Mouse (Mus musculus): Measurements from ENCODE around the gene Edc3.

Gene Edc3

DNA sequence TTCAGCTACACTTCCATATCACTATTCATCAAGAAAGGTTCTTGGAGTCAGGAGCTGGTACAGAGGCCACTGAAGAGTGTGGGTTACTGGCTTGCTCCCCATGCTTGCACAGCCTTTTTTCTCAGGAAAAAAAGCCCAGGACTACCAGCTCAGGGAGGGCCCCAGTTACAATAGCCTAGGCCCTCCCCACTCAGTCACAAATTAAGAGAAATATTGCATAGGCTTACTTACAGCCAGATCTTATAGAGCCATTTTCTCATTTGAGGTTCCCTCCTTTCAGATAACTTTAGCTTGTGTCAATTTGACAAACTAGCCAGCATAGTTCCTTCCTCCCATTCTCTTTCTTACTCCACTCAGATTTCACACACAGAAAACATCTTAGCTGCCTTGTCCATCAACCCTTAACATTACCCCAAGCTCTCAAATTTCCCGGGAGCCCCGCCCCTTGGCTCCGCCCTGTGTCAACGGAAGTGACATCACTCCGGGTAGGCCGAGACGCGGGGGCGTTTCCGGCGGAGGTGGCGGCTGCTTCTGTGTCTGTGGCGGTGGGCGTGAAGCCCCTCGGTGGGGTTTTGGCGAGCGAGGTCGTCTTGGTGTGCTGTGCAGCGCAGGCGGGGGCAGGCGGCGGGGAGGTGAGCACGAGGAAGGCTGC, at the start of gene Edc3:
Edc3 (plus strand) TSS at position 473 of the 652 bp plus-strand sequence.
- DNase-seq (ENCODE audit: low spot score), result peak; percentile 66

DNA sequence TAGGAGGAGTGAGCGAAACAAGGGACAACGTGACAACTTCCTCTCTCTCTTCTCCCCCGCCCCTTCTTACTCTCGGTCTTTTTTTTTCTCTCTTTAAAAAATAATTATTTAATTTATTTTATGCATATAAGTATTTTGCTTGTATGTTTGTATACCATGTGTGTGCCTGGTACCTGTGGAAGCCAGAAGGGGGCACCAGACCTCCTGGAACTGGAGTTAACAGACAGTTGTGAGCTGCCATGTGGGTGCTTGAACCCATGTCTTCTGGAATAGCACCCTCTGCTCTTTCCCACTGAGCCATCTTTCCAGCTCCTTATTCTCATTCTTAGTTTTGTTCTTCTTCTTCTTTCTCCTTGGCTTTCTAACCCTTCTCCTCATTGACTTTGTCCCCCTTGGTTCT, 49.4 kb upstream of the Edc3 start:
- no peak for DNase-seq (ENCODE audit: low spot score)

DNA sequence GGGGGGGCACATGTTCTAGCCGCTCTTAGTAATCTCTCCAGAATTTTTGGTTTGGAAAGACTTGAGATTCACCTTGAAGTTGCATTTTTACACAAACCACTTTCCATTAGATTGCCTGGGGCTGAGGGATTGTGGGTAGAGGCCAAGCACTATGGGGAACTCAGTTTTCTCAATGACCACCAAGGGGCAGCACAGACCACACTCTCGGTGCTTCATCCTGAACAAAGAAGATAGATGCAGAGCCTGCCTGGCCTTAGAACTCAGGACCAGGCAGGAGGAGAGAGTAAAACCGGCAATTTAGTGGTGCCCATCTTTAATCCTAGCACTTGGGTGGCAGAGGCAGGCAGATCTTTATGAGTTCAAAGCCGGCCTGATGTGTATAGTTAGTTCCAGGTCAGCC, 48.6 kb upstream of the Edc3 start:
- no peak for DNase-seq (ENCODE audit: low spot score)

DNA sequence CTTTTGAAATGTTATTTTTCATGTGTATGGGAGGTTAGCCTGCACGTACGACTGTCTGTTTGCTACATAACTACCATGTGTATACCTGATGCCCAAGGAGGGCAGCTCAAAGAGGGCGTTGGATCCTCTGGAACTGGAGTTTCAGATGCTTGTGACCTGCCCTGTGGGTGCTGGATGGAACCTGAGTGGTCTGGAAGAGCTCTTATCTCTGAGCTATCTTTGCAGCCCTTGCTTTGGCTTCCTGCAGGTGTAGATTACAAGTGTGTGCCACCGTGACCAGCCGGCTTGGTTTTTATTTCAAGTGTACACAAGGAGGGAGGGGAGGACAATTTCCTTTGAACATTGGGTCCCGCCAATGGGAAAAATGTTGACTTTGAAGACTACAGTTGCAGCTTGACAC, 47.8 kb upstream of the Edc3 start:
- no peak for DNase-seq (ENCODE audit: low spot score)

DNA sequence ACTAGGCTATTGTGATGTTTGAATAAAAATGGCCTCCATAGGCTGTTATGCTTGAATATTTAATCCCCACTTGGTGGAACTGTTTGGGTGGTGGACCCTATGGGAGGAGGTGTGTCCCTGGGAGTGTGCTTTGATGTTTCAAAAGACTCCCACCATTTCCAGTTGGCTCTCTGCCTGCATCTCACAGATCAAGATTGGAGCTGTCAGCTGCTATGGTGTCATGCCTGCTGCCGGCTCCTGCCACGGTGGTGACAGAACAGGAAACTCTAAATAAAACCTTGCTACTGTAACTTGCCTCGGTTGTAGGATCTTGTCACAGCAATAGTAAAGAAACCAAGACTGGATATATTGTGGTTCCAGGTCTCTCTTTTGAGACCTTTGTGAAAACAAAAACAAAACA, 46.8 kb upstream of the Edc3 start:
- no peak for DNase-seq (ENCODE audit: low spot score)

DNA sequence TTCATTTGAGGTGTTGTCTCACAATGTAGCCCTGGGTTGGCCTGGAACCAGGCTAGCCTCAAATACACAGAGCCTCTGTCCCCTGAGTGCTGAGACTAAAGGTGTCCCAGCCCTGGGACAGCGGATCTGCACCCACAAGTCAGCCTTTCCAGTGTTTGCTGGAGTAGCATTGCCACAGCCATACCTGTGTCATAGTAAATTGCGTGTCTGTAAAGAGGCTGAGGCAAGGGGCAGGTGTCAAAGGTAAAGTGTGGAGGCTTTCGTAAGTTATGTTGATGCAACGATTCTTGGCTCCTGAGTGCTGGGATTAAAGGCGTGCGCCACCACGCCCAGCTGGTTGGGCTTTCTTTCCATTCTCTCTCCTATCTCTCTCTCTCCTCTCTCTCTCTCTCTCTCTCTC, 43.7 kb upstream of the Edc3 start:
- DNase-seq (ENCODE audit: low spot score), result no peak

DNA sequence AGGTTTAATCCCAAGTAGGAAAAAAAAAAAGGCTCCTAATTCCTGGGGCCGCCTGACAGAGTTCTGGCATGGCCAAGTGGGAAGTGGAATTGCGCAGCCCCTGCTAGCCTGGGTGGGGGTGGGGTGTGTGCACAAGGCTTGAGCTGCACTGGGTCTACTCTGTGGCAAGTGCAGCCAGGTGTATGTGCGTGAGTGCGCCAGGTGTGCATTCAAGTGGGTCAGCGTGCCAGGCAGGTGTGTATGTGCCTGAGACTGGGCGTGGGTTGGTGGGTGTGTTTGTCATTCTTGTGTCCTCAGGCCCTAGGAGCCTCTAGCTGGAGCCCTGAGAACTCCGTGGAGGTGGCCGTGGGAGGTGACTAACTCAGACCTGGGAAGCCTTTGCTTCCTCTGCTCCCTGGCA, 41.8 kb upstream of the Edc3 start:
- DNase-seq (ENCODE audit: low spot score), result no peak

DNA sequence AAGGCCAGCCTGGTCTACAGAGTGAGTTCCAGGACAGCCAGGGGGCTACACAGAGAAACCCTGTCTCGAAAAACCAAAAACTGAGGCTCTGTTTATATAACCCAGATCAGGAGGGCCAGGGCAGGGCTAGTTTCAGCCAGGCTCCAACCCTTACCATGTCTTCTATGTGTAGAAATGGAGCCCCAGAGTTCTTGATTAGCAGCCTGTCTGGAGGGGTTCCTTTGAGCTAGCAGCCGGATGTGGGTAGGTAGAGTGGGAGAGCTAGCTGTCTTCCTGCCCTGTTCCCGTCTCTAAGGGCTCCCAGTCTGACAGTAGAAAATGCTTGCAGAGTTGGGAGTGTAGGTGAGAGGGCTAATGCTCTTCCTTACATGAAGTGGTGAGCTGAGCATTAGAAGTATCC, 41.2 kb upstream of the Edc3 start:
- DNase-seq (ENCODE audit: low spot score), result no peak

DNA sequence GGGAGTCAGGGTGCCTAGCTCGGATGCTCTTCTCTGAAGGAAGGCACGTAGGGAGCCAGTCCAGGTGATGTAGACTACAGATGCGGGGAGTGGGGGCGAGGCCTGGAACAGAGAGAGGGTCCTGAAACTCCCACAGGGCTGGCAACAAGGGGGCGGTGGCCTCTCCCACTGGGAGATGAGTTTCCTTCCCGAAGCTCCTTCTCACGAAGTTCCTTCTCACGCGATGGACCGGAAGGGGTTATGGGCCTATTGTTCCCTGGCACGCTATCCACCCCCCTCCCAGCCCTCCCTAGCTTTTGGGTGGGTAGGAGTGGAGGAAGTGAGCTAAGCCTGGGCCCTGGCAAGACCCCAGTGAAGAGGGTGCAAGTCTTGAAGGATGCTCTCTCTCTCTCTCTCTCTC, 40.5 kb upstream of the Edc3 start:
- no peak for DNase-seq (ENCODE audit: low spot score)

DNA sequence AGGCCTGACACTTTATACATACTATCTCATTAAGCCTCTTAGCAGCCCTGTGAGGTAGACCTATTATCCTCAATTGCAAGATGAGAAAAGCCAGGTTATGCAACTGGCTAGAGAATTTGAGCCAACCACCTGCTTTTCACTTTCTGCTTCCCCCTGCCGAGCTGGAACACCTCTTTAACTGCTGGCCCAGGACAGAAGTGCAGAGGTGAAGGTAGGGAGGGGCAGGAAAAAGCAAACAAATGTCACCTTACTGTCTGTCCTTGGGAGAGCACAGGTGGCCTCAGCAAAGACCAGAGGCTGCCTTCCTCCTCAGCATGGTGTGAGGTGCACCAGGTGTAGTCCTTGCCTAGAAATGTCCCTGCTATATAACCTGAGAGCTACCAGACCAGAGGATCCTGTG, 40.1 kb upstream of the Edc3 start:
- DNase-seq (ENCODE audit: low spot score), result no peak

DNA sequence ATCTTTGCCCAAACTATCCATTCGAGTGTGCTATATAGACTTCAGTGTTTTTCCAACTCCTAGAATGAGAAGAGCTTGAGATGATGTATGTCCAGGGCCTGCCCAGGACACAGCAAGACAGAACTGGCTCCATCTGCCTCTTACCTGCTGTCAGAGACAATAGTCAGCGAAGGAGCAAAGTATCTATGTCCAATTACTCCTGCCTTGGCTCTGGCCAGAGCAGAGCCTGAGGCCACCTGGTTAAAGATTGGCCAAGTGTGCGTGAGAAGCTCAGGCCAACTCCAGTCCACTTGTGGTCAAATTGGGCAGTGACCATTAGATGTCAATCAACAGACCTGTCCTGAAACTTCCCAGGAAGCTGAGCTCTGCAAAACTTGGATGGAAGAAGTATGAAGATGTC, 38.8 kb upstream of the Edc3 start:
- DNase-seq (ENCODE audit: low spot score), result no peak

DNA sequence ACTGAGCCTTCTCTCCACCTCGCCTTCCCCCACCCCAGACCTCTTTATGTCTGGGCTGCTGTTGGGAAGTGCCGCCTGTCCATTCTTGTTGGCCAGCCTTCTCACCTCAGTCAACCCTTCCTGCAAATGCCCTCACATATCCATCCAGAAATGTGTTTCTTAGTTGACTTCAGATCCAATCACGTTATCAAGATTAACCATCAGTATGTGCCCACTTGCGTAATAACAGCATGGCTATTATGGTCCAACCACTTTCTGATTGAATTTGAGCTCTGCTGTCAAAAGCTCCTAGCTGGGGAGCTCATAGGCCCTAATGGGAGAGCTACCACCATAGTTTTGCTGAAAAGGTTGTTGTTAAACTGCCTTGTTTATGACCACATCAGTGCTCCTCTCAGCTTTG, 37.3 kb upstream of the Edc3 start:
- no peak for DNase-seq (ENCODE audit: low spot score)

DNA sequence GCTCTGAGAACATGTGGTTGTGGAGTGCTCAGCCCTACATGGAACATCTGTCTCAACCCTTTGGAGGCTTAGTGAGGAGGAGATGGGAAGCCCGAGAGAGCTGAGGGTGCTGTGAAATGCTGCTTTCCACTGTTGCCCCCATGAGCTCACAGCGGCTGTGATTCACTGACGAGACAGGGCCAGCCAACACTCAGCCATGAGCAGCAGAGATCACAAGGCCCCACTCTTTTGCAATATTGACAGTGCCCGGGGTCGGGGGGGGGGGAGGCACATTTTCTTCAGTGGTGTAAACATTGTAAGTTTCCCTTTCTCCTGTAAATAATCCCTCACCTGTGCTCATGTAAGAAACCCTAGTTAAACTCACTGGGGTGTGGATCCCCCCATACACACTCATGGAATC, 36.8 kb upstream of the Edc3 start:
- no peak for DNase-seq (ENCODE audit: low spot score)

DNA sequence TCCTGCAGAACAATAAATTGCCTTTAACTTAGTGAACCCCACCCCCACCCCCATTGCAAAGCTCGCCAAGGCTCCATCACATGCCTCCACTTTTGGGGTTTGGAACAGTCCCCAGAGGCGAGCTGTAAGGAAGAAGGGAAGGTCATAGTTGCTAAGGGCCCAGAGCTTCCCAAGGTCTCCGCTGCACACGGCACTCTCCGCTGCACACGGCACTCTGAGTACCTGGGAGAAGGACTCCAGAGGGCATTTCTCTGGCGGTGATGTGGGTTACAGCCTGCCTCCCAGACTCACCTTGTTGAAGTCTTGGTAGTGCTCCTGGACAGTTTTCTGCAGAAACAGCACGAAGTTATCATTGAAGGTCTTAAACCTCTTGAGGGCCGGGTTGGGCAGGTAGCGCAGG, 26.9 kb upstream of the Edc3 start:
- DNase-seq (ENCODE audit: low spot score), result no peak

DNA sequence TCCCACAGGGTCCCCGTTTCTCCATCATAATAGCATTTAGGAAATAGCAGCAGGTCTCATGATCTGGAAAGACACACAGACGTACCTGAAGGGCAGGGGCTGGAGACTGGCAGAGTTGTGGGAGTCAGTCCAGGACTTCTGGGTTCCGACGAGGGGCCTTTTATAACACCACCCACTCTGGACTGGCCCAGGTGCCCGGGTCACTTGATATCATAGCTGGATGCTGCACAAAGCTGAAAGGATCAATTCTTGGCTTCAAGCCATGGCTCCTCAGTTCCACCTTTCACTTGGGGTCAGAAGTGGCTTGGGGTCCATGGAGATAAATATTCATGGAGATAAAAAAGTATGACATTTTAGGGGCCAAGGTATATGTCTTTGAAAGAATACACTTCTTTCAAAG, 24.8 kb upstream of the Edc3 start, which contains the start of gene Cyp1a2:
Cyp1a2 (minus strand) TSS at position 184 of the 400 bp plus-strand sequence.
- no peak for DNase-seq (ENCODE audit: low spot score)

DNA sequence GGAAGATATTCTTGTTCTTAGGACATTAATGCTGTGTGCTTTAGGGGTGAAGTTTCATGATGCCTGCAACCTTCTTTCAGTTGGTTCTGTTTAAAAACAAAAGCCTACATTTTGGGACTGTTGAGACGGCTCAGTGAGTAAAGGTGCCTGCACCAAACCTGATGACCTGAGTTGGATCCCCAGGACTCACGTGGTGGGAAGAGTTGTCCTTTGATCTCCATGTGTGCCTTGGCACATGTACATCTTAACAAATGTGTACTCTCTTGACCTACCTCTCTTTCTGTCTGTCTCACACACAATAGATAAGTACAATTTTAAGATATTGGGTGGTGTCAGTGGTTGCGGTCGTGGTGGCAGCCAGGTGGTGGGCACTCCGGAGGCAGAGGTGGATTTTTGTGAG, 22.3 kb upstream of the Edc3 start:
- DNase-seq (ENCODE audit: low spot score), result no peak

DNA sequence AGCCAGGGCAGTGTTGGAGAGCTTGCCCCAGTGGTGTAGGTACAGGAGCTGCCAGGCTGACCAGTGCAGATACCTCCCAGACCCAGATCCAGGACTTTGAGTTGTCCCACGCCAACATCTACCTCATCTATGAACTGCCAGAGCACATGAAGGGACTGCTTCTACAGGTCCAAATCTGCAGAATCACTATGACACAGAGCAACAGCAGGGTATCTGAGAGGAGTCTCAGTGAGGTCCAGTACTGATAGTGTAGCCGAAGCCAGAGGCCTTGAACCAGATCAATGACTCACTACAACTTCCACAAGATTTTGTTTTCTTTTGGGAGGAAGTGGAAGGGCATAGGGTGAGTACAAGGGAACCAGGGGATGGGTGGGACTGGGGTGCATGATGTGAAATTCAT, 20.6 kb upstream of the Edc3 start, which contains the start of gene Cyp1a1:
Cyp1a1 (plus strand) TSS at position 178 of the 400 bp plus-strand sequence.
- DNase-seq (ENCODE audit: low spot score), result no peak

DNA sequence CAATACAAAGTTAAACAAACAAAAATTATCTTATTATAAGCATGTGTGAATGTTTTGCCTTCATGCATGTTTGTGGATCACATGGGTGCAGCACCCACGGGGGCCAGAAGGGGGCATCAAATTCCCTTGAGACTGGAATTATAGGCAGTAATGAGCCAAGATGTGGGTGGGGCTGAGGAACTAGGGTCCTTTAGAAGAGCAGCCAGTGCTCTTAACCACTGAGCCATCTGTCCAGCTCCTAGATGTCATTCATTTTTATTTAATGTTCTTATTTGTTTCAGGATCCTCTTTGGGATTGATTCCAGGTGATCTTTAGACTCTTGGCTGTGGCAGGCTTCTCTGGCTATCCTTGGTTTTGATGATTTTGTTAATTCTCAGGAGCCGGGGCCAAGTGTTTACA, 20.2 kb upstream of the Edc3 start:
- no peak for DNase-seq (ENCODE audit: low spot score)

DNA sequence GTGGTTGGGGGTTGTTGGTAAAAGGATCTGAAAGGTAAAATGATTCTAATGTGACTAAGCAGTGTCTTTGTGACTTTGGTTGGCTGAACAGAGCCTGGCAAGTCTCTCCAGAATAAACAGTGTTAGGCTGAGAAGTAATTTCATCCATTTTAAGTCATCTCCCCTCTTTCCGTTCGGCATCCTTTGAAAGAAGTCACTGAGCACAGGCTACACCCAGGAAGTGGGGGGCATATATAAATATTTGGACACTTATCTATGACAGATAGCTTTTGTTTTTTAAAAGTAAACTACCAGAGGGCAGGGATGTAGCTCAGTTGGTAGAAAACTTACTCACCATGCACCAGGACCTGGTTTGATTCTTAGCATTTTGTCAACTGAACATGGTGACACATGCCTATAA, 19.7 kb upstream of the Edc3 start:
- no peak for DNase-seq (ENCODE audit: low spot score)

DNA sequence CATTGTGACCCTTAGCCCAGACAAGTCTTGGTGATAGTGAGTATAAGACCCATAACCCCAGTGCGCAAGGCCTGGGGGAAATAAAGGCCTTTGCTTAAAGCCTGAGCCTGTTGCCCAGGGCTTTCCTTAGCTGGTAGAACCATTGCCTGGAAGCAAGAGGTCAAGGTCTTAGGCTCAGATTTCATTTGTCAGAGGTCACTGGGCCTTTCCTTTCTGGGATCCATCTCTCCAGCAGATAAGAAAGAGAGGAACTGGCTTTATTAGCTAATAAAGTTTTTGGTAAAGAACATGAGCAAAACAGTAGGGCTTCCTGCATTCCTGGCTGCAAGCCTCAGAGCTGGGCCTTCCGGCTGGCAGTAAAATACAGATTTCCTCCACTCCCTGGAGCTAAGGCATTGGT, 14.2 kb upstream of the Edc3 start:
- DNase-seq (ENCODE audit: low spot score), result no peak

DNA sequence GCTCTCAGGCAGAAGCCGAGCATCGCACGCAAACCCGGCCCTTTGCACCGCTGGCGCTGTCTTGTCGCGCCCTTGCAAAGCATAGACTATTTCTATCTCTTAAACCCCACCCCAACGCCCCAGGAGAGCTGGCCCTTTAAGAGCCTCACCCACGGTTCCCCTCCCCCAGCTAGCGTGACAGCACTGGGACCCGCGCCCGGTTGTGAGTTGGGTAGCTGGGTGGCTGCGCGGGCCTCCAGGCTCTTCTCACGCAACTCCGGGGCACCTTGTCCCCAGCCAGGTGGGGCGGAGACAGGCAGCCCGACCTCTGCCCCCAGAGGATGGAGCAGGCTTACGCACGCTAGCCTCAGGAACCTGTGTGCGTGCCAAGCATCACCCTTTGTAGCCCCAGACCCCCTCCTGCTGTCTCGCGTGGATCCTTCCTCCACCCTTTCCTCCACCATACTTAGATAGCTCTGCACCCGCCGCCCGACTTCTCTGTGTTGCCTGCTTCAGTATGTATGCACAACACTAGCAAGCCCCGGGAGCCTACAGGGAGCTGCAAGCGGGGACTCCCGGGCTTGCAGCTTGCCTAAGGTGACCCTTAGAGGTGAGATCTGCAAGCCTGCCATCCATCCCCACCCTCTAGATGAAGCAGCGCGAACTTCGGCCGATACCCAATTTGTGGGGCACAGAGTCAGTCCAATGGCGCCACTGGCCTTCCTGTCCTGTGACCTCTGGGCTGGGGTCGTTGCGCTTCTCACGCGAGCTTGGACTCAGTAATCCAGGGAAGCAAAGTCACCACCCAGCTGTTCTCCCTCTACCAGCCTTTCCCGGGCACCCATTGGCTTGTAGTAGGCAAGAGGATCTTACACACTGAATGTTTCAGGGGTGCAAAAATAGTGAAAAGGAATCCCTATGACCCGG, 11.7 kb upstream of the Edc3 start:
- DNase-seq (ENCODE audit: low spot score), result no peak

DNA sequence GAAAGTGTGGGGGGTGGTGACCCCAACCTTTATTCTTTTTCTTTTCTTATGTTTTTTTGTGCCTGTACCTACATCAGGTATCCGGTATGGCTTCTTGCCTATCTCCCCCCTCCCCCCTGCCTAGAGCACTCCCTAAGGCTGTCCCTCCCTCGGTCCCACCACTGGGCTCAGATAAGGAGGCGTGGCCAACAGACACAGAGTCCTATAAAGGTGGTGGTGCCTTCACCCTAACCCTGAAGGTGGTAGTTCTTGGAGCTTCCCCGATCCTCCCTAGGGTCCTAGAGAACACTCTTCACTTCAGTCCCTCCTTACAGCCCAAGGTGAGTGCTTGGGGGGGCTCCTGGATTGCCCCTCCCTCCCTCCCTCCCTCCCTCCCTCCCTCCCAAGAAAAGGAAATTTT, 11.0 kb upstream of the Edc3 start:
- no peak for DNase-seq (ENCODE audit: low spot score)

DNA sequence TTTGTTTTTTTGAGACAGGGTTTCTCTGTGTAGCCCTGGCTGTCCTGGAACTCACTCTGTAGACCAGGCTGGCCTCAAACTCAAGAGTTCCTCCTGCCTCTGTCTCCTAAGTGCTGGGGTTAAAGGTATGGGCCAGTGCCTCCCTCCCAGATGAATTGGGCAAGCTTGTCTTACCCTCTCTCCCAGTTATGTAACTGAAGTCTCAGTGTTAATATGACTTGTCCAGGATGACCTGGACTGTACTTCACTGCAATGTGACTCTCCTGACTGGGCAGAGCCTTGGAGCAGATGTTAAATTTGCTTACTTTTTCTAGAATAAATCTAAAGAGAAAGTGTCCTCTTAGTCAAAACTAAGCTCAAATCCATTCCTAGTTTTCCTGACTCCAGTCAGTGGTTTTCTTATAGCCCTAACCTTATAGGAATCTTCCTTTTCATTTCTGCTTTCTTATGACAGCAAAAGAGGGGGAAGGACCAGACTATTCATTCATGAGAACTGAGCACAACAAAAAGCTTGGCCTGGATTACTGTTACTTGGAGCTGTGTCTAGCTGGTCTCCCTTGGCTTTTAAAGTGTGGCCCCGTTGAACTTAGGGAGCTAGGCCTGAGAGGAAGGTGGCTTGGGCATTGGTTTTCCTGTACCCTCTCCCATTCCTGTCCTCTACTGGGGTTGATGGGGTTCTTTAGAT, 9.7 kb upstream of the Edc3 start:
- no peak for DNase-seq (ENCODE audit: low spot score)

Data from urinary bladder, postnatal 10 days (tissue).